Mouse (Mus musculus) CD8-positive naive resting alpha-beta T cell, adult 2 months (primary cell): ENCODE measurements around the gene Atp2b4.

ENCODE experiments used
- DNase-seq, 2 experiments: peaks; one replicate each; pipeline ENCODE4 v3.0.0; 2022; ENCODE audit warnings: low read depth in 2 of 2, low spot score in 2 of 2

Gene Atp2b4

GRCm38 (mm10) chr1:133798821-133799415 is 1.9 kb downstream of the Atp2b4 start:
- DNase-seq, result no peak

DNA sequence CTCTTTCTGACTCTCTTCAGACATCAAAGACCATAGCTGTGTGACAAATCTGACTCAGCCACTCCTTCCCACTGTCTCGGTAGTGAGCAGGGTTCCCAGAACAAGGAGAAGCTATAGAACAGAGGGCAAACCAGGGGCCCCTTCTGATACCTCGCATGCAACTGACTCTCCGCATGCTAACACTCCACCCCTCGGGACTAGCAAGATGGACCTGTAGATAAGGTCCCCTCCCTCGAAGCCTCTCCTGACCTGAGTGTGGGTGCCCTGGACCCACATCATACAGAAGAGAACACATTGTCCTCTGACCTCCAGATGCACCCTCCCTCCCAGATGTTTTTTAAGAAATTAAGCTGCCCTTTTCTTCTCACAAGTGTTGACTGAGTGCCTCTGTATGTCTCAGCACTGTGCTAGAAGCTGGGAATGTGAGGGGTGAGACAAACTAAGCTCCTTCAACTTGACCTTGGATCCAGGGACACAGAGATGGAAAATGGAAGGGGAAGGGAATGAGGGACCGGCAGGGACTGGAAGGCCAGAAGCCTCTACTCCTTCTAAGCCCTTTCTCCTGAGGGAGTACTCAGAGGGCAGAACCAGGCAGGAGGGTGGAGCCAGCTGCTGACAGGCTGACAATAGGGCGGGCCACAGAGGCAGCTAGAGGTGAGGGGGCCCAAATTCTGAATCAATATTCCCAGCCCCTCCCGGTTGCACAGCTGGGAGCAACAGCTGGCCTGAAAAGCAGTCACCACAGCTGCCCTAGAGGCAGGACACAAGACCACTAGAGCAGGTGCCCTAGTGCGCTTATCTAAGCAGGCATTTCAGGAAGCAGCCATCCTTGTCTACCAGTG is 2.6 kb downstream of the Atp2b4 start:
- DNase-seq, result no peak

- no peak for DNase-seq
Measured at GRCm38 (mm10) chr1:133797327-133797978, 3.4 kb downstream of the Atp2b4 start.

DNA sequence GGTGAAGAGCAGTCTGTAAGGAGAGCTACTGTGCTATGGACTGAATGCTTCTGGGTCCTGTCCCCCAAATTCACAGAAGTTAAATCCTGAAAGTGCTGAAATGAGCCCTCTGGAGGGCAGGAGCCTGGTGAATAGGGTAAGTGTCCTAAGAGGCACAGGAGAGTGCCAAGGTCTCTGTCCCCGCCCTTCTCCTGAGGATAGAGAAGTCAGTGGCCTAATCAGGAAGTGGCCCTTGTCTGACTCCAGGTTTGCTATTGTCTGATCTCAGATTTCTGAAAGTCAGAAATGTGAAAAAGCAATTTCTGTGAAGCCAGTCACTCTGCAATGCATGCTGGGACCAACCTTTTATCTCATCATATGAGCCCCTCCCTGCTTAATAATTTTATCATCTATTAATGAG is 7.2 kb downstream of the Atp2b4 start:
- DNase-seq, result no peak

DNA sequence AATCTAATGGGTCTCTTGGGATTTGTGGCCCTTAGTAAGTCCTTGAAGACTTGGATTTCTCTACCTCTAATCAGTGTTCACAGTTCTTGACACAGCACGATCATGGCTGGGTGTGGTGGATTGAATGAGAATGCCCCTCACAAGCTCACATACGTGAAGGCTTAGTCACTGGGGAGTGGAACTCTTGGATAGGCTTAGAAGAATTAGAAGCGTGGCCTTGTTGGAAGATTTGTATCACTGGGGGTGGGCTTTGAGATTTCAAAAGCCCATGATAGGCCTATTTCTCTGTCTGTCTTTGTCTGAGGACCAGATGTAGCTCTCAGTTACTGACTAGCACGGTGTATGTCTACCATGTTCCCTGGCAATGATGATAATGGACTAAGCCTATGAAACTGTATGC is 10.8 kb downstream of the Atp2b4 start:
- DNase-seq, result no peak

- no peak for DNase-seq
Measured at GRCm38 (mm10) chr1:133788864-133789263, 12.0 kb downstream of the Atp2b4 start.

GRCm38 (mm10) chr1:133787500-133788210 is 13.2 kb downstream of the Atp2b4 start:
- DNase-seq, result no peak

DNA sequence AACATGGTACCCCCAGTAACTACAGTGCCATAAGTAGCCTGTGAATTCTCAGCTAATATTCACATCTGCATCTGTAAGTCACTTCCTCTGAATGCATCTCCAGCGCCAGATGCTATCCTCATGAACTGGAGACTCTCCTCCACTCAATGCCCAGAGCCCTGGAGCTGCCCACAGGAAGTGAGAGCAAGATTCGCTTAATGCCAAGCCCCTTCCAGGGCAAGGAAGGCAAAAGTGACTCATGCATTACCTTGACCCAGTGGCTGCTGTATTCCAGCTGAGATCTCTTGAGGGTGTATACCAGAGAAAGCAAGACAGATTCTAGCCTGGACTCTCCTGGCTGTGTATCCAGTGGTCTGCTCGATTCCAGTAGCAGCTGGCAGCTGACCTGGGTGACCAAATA is 16.2 kb downstream of the Atp2b4 start:
- no peak for DNase-seq

- no peak for DNase-seq
Measured at GRCm38 (mm10) chr1:133781531-133781930, 19.3 kb downstream of the Atp2b4 start.

DNA sequence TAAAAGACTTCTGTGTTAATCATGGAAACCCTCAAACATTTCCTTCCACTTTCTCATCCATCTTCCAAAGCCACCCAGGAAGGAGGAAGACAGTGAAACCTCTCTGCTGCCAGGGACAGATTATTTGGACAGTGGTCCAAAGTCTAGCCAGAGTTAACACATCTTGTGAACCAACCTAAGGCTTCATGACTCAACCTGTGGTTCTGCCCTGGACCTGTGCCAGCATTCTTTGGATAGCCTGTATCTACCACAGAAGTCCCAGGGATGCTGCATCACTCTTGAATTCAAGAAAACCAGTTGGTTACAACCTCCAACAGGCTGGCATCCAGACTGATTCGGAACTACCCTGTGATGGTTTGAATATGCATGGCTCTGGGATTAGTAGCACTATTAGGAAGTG is 21.8 kb downstream of the Atp2b4 start:
- no peak for DNase-seq

DNA sequence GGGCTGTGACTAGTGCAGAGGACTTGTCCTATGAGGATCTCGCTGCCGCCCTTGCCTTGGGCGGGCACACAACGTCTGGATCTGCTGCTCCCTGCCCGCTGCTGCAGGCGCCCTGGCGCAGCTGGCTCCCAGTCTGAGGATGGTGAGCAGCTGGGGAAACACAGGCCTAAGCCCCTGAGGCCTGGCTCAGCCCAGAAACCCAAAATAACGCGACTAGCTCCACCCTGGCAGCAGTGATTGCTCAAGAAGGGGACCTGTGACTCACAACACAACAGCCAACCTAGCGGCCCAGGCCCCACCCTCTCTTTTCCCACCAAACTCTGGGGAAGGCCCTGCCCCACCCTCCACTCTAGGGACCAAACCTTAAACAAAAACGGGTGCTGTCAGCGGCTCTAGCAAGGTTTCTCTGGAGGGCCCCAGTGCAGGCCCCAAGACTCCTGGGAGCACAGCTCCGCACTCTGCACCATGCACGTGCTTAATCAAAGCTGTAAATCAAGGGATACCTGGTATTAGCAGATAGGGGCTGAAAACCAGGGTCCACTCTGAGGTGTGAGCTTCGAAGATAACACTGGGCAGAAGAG is 23.1 kb downstream of the Atp2b4 start:
- no peak for DNase-seq

GRCm38 (mm10) chr1:133772553-133772952 is 28.3 kb downstream of the Atp2b4 start:
- no peak for DNase-seq

GRCm38 (mm10) chr1:133771831-133772399 is 28.9 kb downstream of the Atp2b4 start:
- DNase-seq, result no peak

GRCm38 (mm10) chr1:133767994-133768393 is 32.8 kb downstream of the Atp2b4 start:
- DNase-seq, result no peak

GRCm38 (mm10) chr1:133766901-133767529 is 33.8 kb downstream of the Atp2b4 start:
- DNase-seq, result no peak

- no peak for DNase-seq
Measured at GRCm38 (mm10) chr1:133765376-133765775, 35.5 kb downstream of the Atp2b4 start.

DNA sequence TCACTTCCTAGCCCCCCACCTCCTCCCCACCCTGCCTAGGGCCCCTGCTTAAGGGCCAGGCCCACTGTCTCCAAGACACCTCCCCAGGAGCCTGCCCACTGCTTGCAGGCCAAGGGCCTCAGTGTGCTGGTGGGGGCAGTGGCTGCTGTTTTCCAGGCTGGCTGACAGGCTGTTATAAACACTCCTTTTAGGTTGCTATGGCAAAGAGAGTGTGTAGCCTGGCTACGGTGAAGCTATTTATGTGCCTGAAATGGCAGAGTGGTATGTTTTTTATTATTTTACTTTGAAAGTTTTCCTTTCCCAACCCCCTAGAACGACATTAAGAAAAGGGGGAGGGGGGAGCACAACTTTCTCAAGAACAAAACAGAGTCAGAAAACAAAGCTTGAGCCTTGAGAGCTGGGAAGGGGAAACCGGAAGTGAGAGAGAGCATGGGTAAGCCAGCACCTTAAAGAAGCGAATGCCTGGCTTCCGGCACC is 37.9 kb downstream of the Atp2b4 start:
- DNase-seq, result no peak

DNA sequence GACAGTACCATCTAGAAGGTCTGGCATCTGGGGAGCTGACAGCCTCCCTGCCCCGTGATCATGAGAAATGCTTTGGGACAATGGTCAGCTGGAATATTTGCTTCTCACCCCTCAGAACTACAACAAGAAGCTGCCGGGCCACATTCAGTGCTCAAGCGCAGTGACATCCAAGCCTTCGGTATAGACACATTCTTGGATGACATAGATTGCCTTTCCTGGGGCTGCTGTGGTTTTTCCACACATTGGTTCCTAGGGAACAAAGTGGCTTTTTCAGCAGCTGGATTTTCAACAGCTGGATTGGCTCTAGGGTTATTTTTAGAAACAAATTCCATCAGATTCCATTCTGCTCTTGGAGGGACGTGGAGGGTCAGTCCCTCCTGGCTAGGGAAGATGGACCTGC is 39.6 kb downstream of the Atp2b4 start:
- DNase-seq, result no peak

DNA sequence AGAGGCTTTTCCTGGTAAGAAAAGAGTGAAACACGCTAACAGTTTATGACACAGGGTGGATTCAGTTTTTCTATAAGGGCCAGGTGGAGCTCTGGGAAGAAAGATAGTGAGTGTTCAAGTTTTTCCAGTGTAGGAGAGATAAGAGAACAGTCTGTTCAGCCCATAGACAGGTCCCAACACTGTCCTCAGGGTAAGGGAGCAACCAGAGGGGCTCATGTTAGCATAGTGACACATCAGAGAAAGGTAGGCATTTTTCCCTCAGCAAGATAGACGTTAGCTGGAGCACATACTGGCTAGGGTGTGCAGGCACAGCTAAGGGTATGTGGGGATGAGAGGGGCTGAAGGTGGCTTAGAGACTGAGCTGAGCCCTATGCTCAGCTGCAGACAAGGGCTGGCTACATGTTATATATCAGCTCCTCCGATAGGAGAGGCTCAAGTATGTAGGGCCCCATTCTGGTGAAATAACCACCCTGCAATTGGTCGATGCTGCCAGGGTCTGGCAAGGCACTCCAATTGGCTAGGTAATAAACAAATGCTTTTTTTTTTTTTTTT is 46.4 kb downstream of the Atp2b4 start:
- DNase-seq, result no peak

DNA sequence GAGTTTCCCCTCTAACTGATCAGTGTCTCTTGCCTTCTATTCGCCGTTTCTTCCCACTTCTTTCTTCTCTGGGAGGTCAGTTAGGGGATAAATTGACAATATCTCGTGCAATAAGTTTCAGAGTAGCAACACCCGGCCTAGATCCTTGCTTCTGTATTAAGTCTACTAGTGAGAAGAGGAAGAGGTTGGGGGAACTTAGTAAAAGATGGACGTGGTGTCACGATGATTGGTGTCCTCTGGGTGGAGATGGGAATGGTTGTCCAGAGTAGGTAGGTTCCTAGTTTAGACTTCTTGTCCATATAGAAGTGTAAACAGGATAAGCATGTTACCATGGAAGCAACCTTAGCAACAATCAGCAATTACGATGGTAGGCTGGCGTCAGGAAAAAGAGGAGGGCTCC is 47.5 kb downstream of the Atp2b4 start:
- no peak for DNase-seq
